8 mouse cellular contexts compared by ENCODE assay signal in the genomic region with DNA sequence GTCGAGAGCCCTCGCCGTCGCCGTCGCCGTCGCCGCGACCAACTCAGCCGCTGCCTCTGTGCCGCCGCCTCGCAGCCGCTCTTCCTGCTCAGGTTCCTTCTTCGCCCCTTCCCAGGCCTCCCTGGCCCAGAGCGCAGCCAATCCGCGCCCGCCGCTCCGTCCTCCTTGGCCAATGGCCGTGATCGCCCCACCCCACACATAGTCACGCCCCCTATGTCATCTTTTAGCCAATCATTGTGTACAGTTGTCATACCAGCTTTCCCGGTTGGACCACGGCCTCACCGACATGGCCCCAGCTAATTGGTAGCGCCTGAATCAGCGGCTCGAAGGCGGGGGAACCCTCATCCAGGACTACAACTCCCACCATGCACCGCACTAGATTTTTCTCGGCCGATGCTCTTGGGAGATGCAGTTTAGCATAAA. TPM values are rescaled to one million over a fixed set of nuclear protein-coding genes. Genes with fewer than 3 reads are reported as not detected.
DNase-seq lines count a peak whose midpoint lies in the region; ATAC-seq lines count a peak whose summit lies in the region.

A gene (minus strand): TSS at position 113 of the 423 bp plus-strand sequence.

- H3K27me3 ChIP-seq in hindbrain, embryonic 14.5 days (ENCODE audit: control insufficient read depth, insufficient read depth, low read length) = no peaks in the 10 kb centered on the region

- peak within 1 kb of the TSS; percentile 71 for H3K27ac ChIP-seq in hindbrain, embryonic 14.5 days

- WGBS in hindbrain, embryonic 14.5 days = under 1% methylated on average over 35 of the region's 35 CpGs

- peak; percentile 100 for ATAC-seq in hindbrain, embryonic 14.5 days (ENCODE audit: low FRiP score)

- peak; percentile 99 for DNase-seq in R1 (ENCODE audit: low read depth, low spot score)
- DNase-seq in cerebellum, postnatal 25 days = peak; percentile 96 to 97
- DNase-seq in frontal cortex, postnatal 25 days (ENCODE audit: low spot score in 2 of 2) = peak; percentile 87 to 97
- DNase-seq in hindbrain, embryonic 14.5 days (ENCODE audit: low spot score) = peak; percentile 98
- peak; percentile 98 for DNase-seq in layer of hippocampus, postnatal 36 days
- peak; percentile 100 for DNase-seq in lung, postnatal 36 days
- DNase-seq in retina, postnatal 1 day = peak; percentile 100
- DNase-seq in urinary bladder, adult 18-20 months (ENCODE audit: low spot score in 2 of 2) = peak; percentile 92 to 98

- H3K9ac ChIP-seq in hindbrain, embryonic 14.5 days = peak within 1 kb of the TSS; percentile 92

- no peaks in the 10 kb centered on the region for H3K36me3 ChIP-seq in hindbrain, embryonic 14.5 days (replicated peaks; ENCODE audit: control insufficient read depth, insufficient read depth)

- no peaks in the 10 kb centered on the region for H3K9me3 ChIP-seq in hindbrain, embryonic 14.5 days (ENCODE audit: control insufficient read depth, low read length)

- peaks cover 14% of the 10 kb centered on the region for H3K4me1 ChIP-seq in hindbrain, embryonic 14.5 days (replicated peaks; ENCODE audit: control insufficient read depth, insufficient read depth, low read length)

- peak within 1 kb of the TSS; percentile 86 for H3K4me2 ChIP-seq in hindbrain, embryonic 14.5 days (replicated peaks)

- peak within 1 kb of the TSS; percentile 92 for H3K4me3 ChIP-seq in hindbrain, embryonic 14.5 days (replicated peaks; ENCODE audit: low read length)

RNA-seq across cellular contexts. Expression of the gene that starts here (rescaled TPM):
- 98.1 and 105 TPM in 2 replicates for polyA plus RNA-seq in hindbrain, embryonic 14.5 days (2014; fragmentation: Nextera tagmentation; extraction: Ambion mirVana)
- 100 to 1,000 TPM; 187 to 204 TPM for total RNA-seq in layer of hippocampus, postnatal 36 days (2021)

Comparison
In these comparisons a context has a peak if more than half of its experiments do, and no peak if none do; other contexts are left out.
1. Peak in every context shown above with its lines: DNase-seq, ATAC-seq, H3K4me3 ChIP-seq and H3K27ac ChIP-seq.